Mouse (Mus musculus): ENCODE measurements around the gene Tmem95.
A peak's percentile ranks its signal among the peaks of the same experiment; 100 is the strongest.

Gene Tmem95

DNA sequence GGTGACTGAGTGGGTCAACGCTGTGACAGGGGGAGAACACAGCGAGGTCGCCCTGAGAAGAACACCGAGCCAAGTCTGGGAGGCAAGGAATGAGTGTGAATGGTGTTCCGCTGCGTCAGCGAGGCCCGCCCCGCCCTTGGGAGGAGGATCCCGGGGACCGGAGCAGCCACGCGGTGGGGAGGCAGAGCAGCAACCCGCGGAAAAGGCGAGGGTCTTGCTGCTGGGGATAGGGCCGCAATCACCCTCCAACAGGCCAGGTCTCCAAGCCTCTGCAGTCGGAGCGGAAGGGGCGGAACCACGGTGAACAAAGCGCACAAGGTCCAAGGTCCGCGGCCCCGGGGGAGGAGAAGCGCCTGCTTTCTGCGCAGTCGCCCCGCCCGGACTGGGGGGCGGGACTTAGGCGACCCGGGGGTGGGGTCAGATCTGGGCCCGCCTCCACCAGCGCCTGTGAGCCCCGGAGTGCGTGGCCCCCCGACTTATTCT, 31.6 kb downstream of the Tmem95 start, which contains the start of gene Plscr3:
TSS of gene Plscr3 (plus strand) at position 179 of the 483 bp plus-strand sequence.
- peak; percentile 95 to 97 for DNase-seq

DNA sequence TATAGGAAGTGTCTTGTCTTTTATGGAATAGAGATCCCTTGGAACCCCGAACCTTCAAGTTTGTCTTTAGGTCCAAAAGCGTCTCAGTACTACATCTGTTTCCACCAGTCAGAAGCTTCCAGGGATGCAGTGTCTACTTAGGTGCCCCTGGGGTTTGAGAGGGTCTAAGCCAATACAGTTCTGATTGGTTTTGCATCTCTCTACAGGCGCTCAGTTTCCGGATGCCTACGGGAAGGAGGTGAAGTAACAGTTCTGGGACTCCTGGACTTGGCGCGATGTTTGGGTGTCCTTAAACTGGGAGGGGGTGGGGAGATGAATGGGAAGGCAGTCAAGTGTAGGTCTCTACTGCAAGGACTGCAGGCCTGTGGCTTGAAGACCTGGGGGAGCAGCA, 39.1 kb downstream of the Tmem95 start:
- no peak for DNase-seq

DNA sequence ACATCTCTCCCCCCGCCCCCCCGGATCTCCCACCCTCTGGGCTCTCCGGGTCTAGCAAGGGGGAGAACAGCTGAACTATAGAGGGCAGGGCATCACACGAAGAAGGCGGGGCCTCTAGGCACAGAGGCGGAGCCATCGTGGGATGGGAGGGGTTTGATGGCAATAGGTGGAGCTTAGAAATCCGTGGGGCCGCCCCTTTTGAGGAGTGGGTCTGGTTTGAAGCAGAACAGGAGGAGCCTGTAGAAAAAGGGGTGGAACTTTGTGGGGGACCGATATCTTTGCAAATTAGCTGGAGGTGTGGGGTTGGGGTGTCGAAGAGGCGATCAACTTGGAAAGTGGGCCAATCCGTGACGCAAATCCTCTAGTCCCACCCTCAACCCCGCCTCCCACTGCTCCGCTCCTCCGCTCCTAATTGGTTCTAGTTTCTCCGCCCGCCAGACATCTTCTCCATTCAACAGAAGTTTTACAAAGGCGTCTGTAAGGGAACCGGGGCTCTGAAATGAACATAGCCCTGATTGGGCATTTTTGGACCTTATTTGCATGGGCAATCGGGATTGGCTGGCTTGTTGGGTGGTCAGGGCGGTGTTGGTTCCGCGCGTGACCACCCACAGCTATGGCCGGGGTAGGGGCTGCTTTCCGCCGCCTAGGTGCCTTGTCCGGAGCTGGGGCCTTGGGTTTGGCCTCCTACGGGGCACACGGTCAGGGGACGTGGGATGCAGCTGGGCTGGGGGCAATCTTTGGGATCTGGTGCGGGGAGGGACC, 39.7 kb downstream of the Tmem95 start, which contains the start of gene Tmem256:
TSS of gene Tmem256 (plus strand) at position 563 of the 762 bp plus-strand sequence.
- DNase-seq, result peak; percentile 96 to 98

DNA sequence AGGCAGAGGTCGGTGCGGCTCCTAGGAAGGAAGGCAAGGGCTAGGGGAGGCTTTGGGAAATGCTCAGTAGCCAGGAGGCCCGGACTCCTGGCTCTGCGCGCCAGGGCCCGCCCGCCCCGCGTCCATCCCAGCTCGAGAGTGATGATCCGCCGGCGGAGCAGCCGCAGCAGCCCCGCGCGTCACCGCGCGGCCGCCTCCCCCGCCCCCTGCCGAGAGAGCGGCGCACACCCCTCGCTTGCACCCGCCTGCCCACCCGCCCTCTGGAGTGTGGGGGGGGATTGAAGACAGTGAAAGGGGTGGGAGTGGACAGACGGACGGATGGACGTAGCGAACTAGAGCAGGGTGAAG, 40.2 kb downstream of the Tmem95 start, which contains the start of gene Nlgn2:
TSS of gene Nlgn2 (minus strand) at position 181 of the 348 bp plus-strand sequence.
- DNase-seq, result no peak

DNA sequence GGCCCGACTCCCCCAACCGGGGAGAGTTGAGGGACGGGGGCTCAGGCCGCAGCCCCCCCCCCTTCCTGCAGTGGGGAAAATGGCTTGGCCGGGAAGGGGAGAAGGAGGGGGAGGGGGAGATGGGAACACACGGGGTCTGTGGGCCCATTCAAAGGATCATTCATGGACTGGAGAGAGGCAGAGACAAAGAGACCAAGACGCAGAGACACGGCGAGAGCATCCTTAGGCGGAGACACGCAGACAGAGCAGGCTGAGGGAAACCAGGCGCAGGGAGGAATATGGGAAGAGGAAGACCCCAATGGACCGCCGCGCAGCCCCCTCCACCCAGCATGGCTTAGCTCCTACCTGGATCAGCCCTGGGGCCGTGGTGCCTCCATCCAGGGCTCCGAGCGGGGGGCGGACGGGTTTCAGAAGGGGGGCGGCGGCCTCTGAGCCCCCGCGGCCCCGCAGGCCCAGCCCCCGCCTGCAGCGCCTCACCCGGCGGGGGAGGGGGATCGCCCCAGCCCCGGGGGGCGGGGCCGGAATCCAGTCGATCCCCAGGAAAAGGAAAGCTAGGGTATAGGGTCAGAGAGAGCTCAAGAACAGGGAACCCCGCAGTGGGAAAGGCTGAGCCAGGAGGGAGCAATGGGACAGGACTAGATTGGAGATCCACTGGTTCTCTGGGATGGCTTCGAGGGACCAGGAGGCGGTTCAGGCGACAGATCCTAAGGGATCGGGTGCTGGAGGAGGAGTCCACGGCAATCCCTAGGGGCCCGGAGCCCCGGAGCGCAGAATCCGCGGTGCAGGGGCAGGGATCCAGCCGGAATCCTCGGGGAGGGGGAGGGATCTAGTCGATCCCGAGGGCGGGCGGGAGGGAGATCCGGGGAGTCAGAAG, 40.9 kb downstream of the Tmem95 start:
- peak; percentile 49 to 66 for DNase-seq

DNA sequence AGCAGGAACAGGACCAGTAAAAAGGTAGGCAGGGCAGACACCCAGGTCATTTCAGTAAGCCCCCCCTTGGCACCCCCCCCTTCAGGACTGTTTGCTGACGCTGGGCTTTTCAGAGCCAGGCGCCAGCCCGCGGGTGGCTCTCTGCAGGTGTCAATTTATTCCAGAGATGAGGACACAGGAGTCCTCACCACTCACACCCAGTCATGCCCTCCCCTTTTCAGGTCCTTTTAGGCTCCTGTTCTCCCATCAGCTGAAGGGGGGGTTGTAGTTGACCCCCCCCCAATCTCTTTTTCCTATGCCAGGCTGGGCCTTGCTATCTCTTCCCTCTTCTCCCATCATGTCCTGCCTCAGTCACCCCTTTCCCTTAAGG, 41.9 kb downstream of the Tmem95 start:
- DNase-seq, result no peak

DNA sequence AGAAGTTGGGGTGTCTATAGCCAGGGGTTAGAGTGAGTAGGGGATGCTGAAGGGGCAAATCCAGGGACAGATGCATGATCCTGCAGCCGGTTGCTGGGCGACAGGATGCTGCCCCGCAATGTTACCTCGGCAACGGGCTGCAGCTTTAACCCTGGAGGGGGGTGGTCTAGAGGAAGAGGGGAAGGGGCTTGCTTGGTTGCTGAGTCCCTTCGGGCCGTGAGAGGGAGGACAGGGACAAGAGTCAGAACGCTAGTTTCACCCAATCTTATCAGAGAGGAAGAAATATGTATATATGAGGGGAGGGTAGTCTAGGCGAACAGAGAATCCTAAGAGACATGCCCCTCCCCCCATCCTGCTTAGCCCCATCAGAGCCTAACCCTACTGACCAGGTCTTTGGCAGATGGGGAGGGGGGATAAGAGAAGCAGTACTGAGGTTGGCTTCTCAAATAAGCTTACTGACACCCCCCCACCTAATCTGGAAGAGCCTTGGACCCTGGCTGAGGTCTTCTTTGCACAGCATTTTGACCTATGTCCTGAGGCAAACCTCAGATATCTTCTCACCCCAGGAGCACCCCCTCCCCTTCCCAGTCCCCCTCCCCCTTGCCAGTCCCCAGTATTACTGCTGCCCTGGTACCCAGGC, 42.4 kb downstream of the Tmem95 start:
- DNase-seq, result no peak

DNA sequence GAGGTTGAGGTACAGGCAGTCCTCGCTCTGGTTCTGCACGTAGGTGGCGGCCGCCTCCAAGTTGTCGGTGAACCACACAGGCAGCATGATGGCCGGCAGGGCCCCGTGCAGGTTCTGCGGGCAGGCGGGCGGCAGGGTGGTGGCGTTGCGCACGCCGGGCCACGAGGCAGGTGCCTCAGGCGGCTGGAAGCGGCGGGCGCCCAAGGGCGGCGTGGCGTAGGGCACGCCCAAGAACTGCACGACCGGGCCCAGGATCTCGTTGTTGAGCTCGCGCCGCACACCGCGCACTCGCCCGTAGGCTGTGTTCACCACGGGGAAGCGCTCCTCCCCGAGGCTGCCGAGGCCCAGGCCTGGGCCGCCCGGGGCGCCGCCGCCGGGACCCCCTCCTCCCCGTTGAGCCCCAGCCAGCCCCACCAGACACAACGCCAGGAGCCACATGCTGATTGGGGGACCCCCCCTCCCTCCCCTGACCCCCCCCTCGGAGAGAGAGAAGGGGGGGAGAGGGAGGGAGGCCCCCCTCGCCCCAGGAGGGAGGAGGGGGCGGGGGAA, 43.7 kb downstream of the Tmem95 start:
- peak; percentile 58 to 72 for DNase-seq

DNA sequence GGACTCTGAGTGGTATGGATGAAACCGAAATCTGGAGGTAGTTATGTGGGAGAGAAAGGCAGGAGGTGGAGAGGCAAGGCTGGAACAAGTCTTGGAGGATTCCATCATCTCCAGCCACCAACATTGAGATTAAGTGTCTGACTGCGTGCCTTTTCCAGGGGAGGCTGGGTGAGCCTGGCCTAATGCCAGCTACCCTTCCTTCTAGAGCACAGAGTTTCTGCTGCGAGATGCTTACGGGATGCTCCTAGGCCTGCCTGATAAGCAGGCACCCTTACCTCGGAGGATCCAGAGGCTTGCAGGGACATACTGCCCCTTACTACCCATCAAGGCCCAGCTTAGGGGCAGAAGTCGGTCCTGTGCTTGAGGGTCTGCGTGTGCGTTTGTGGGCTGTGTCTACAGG, 44.3 kb downstream of the Tmem95 start:
- DNase-seq, result no peak

DNA sequence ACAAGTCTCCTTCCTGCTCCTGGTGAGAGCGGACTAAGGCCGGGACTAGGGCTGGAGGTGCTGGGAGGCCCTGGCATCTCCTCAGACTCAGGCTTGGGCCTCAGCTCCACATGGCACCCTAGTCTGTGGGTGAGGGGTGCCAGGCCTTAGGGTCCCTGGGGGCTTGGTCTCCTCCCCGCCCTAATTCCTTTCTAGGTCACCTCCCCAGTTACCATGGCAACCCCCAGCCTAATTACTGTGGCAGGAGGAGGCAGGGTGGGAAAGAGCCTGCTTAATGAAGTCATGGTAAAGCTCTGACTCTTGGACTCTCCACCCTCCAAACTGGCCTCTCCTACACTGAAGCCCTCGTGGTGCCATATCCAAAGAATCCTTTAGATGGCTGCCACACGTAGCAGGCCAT, 49.0 kb downstream of the Tmem95 start:
- DNase-seq, result peak in 1 of 2 experiments; percentile 35

All from kidney, postnatal 4 days (tissue).